Mouse (Mus musculus): ENCODE data around the gene Acoxl.

The Acoxl gene

GRCm38 (mm10) chr2:128032111-128032510 is 193.4 kb downstream of the Acoxl start:
- DNase-seq (ENCODE audit: low read depth, low spot score) = no peak

GRCm38 (mm10) chr2:128033503-128033902 is 194.8 kb downstream of the Acoxl start:
- no peak for DNase-seq (ENCODE audit: low read depth, low spot score)

- no peak for DNase-seq (ENCODE audit: low read depth, low spot score)
These were observed 195.5 kb downstream of the Acoxl start for GRCm38 (mm10) chr2:128034066-128034665.

DNA sequence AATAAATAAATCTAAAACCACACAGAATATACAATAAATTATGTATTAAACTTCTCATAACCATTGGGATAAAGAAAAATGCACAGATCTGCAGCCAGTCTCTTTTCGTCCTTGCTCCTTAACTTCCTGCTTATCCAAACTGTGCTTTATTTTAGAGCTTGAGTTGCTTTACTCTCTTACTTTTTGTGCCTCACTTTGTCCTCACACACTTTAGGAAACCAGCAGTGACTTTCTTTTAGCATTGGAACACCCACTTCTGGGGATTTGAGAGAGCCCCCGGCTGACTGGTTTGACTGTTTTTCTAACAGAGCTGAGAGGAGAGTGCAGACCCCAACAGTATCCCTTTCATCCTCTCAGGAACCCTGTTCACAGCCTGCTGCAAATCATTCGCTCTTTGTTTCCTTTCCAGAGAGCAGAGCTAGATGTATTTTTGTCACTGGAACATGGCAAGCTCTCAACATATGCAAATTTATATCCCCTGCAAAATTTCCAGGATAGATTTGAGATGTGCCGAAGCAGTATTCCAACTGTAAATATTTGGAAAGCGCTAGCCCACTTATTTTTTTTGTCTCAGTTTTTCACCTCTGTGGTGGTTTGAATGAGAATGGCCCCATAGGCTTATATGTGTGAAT is 199.7 kb downstream of the Acoxl start:
- no peak for DNase-seq (ENCODE audit: low read depth, low spot score)

DNA sequence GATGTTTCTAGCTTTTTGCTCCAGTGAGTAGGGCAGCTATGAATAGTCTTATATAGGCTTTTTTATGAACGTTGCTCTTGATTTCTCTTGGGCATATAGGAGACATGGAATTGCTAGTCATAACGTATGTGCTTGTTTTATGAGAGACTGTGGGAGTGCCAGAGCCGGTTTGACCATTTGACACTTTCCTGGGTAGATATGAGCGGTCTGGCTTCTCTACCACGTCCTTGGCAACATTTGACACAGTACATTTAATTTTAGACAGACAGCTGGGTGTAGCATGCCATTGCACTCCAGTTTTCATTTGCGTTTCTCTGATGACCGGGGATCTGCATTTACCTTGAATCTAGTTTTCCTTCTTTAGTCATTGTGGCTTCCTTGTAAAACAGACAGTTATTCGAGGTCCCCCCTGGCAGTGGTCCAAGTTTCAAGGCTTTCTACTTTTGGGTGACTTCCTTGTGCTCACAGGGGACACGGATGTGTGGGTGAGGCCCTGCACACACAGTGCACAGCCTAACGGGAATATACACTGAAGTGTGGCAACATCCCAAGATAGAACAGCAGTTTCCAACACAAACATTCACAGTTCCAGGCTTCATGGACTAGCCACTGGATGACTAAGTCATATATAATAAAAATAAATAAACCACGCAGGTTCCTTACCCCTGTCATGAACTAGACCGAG is 202.5 kb downstream of the Acoxl start:
- DNase-seq (ENCODE audit: low read depth, low spot score) = peak; percentile 43

DNA sequence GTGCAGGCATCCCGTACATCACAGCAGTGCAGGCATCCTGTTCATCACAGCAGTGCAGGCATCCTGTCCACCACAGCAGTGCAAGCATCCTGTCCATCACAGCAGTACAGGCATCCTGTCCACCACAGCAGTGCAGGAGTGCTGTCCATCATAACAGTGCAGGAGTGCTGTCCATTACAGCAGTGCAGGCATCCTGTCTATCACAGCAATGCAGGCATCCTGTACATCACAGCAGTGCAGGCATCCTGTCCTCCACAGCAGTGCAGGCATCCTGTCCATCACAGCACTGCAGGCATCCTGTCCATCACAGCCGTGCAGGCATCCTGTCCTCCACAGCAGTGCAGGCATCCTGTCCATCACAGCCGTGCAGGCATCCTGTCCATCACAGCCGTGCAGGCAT is 207.8 kb downstream of the Acoxl start:
- no peak for DNase-seq (ENCODE audit: low read depth, low spot score)

DNA sequence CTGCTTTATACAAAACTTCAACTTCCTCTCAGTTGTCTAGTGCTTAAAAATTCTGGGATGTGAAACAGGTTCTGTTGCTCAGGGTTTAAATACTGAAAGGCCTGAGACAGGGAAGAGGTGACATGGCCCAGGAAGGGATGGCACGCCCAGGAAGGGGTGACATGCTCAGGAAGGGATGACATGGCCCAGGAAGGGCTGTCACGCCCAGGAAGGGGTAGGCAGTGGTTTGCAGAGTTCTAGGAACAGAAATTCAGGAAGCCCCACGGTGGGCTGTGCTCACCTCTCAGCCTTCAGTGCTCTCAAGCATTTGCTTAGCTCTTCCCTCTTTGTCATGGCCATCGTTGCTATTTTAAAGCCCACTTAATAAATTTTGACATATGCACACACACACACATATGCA is 216.2 kb downstream of the Acoxl start:
- no peak for DNase-seq (ENCODE audit: low read depth, low spot score)

- DNase-seq (ENCODE audit: low read depth, low spot score) = no peak
These were observed 219.2 kb downstream of the Acoxl start for GRCm38 (mm10) chr2:128057872-128058271.

DNA sequence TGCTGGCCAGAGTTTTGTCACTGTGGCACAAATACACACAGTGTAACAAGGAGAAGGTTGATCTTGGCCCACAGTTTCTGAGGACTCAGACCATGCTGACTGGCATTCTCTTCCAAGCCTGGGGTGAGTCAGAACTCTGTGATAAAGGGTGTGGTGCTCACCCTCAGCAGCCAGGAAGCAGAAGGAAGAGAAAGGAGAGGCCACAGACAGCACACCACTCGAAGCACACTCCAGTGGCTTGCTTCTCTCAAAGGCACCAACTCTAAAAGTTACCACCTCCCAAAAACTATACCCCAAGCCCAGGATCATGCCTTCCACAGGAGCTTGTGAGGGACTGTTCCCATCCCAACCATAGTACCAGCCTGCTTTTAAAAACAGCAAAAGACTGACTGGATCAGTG is 220.0 kb downstream of the Acoxl start:
- no peak for DNase-seq (ENCODE audit: low read depth, low spot score)

DNA sequence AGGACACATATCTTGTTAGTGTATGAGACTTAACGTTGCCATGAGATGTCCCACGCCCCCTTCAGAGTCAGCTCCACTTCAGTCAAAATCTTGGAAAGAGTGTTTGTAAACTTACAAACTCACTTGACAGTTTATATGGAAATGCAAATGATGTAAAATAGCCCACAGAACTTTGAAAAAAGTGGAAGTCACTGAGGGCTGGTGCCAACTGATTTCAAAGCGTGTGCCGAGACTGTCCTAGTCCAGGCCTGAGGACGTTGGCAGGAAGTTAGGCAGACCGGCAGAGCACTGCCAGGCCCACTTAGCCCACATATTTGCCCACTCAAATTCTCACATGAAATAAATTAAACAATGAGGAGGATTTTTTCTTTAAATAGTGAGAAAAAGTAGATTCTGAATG is 221.5 kb downstream of the Acoxl start:
- no peak for DNase-seq (ENCODE audit: low read depth, low spot score)

DNA sequence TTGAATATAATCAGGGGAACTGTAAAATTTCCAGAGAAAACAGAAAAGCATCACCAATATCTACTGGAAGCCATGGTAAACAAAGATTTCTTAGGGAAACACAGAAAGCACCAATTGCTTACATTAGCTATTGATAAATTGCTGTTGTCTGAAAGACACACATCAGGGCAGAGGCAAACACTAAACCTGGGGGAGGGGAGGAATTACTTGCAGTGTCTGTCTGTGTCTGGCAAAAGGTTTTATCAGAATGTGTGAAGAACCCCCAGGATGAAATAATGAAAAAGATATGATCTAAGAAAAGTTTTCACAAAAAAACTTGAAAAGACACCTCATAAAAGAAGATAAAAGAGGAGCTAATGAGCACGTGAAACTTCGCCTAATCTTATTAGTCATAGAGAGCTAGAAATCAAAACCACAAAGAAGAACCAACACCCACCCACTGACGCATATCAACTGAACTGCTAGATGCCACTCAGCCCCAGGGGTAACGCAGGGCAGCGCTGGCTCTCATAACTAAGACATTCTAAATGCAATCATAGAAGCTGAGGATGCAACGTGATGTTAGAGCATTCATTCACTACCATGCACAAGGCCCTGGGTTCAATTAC is 222.1 kb downstream of the Acoxl start:
- peak; percentile 75 for DNase-seq (ENCODE audit: low read depth, low spot score)

DNA sequence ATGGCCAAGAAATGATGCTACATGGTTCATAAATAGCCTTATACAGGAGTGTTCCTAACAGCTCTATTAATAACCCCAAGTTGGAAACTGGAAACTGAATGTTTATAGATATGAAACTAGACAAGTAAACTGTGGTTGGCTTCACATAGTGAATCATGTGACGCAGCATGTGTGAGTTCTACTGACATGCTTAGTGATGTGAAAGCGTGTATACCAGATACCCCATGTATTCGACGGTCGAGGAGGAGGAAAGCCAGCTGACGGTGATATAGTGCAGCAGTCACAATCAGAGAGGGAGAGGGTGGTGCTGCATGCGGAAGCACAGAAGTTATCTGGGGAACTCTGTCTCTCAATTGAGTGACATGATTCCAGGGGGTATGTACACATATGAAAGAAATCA is 222.8 kb downstream of the Acoxl start:
- peak; percentile 26 for DNase-seq (ENCODE audit: low read depth, low spot score)

DNA sequence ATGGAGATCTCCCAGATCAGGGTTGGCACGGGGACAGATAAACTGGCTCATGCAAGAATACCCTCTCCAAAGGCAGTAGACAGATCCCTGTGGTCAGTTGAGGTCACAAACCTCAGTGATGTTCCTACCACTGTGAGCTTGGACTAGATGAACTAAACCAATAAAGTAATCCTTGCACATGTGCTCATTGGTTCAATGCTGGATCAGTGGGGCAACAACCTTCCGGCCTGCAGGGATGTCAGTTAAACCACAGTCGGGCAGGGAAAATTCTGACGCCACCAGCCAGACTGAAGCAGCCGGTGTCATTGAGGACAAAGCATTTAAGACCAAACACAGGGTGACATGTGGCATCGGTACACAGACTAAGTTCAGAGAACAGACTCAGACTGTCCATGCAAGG is 224.1 kb downstream of the Acoxl start:
- DNase-seq (ENCODE audit: low read depth, low spot score) = no peak

DNA sequence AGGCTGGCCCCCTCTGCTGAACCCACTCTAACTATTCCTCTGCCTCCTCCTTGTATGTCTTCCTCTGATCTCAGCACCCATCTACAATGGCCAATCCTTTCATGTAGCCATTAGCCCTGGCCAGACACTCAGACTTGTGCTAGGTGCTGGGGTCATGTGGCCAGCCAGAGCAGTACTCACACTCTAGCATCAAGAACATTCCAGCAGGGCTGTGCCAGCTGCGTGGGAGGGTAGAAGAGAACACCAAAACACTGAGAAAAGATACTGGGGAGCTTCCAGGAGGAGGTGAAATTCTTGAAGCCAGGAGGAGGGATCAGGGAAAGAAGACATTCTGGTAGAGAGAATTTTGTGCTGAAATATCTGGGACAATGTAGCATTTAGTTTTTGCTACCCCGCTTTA is 226.3 kb downstream of the Acoxl start:
- DNase-seq (ENCODE audit: low read depth, low spot score) = no peak

DNA sequence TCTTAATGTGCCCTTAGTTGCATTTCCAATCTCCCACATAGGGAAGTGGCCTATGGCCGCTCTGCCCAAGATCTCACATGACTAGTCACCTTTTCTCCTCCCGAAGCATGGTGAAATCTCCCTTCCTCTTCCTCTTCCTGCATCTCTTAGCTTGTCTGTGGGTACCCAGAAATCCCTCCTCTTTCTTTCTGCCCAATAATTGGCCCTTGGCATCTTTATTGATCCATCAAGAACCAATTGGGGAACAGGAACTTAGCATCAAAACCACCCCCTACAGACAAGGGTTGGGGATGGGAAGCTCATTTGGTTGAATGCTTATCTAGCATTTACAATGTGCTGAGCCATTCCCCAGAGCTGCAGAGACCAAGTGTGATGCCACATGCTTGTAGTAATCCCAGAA is 226.9 kb downstream of the Acoxl start:
- DNase-seq (ENCODE audit: low read depth, low spot score) = no peak

- no peak for DNase-seq (ENCODE audit: low read depth, low spot score)
These were observed 228.5 kb downstream of the Acoxl start for GRCm38 (mm10) chr2:128067162-128067561.

GRCm38 (mm10) chr2:128067596-128067995 is 228.9 kb downstream of the Acoxl start:
- DNase-seq (ENCODE audit: low read depth, low spot score) = no peak

DNA sequence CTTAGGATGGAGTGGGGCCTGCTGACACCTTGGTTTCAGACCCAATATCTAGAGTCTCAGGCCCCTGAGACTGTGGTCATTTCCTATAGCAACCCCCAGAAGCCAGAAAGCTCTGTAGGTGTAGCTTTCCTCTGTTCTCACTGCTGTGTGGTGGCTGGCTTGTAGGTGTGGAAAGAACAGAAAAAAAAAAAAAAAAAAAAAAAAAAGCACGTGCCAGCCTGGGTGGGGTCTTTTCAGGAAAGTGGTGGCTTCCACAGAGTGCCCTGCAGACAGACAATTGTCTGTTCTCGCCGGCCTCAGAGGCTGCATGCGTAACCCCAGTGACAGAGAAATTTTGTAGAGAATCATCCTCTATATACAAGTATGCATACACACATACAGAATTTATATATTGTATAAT is 229.5 kb downstream of the Acoxl start:
- DNase-seq (ENCODE audit: low read depth, low spot score) = no peak

GRCm38 (mm10) chr2:128069025-128069424 is 230.3 kb downstream of the Acoxl start:
- DNase-seq (ENCODE audit: low read depth, low spot score) = no peak

GRCm38 (mm10) chr2:128071791-128072190 is 233.1 kb downstream of the Acoxl start:
- DNase-seq (ENCODE audit: low read depth, low spot score) = no peak

GRCm38 (mm10) chr2:128072944-128073343 is 234.3 kb downstream of the Acoxl start:
- DNase-seq (ENCODE audit: low read depth, low spot score) = peak; percentile 35

- DNase-seq (ENCODE audit: low read depth, low spot score) = no peak
These were observed 234.9 kb downstream of the Acoxl start for GRCm38 (mm10) chr2:128073603-128074002.

- no peak for DNase-seq (ENCODE audit: low read depth, low spot score)
These were observed 238.3 kb downstream of the Acoxl start for GRCm38 (mm10) chr2:128076936-128077335.
